Mouse (Mus musculus): ENCODE measurements around the gene Slc37a3. TPM values are rescaled to one million over a fixed set of nuclear protein-coding genes. Genes with fewer than 3 reads are reported as not detected.
"Not testable (repeated sequence)": the region's sequence is repeated elsewhere in the genome, so short reads cannot be mapped to it uniquely, and the experiment has no call there.

Slc37a3 gene
- 27.5 and 32.5 TPM in 2 replicates for polyA plus RNA-seq (2015; fragmentation: Nextera tagmentation; extraction: Ambion mirVana)

GRCm38 (mm10) chr6:39377311-39377827, at the start of gene Slc37a3:
TSS of gene Slc37a3 (minus strand) at chr6:39377675.
- Histone ChIP-seq H3K36me3 (peaks cover 7% of the 10 kb centered on the region), H3K9me3 (replicated peaks) (no peaks in the 10 kb centered on the region), H3K4me2 (peak within 1 kb of the TSS; percentile 77), H3K27ac (peak within 1 kb of the TSS; percentile 46; the same call in 1 of the 2 replicates), H3K27me3 (no peaks in the 10 kb centered on the region), H3K4me3 (peak within 1 kb of the TSS; percentile 81), H3K9ac (peak within 1 kb of the TSS; percentile 84), H3K4me1 (replicated peaks) (peaks cover 19% of the 10 kb centered on the region)
- peak; percentile 90 for ATAC-seq (replicated peaks; ENCODE audit: insufficient number of reproducible peaks, insufficient read depth, low FRiP score, low read depth)
- WGBS = under 1% methylated on average over 43 of the region's 43 CpGs

- H3K4me3 ChIP-seq = no peak overlapping the region
- no peak overlapping the region for H3K27ac ChIP-seq
- H3K9ac ChIP-seq = no peak overlapping the region
- no peak for ATAC-seq (replicated peaks; ENCODE audit: insufficient number of reproducible peaks, insufficient read depth, low FRiP score, low read depth)
- H3K36me3 ChIP-seq = no peaks in the 10 kb centered on the region
- no peaks in the 10 kb centered on the region for H3K4me1 ChIP-seq (replicated peaks)
- no peak overlapping the region for H3K4me2 ChIP-seq
- peaks cover 11% of the 10 kb centered on the region; the same call in 1 of the 2 replicates for H3K27me3 ChIP-seq
- no peaks in the 10 kb centered on the region for H3K9me3 ChIP-seq (replicated peaks)
- 87% methylated on average over 4 of the region's 4 CpGs for WGBS
These were observed 49.2 kb upstream of the Slc37a3 start for GRCm38 (mm10) chr6:39426725-39427124.

DNA sequence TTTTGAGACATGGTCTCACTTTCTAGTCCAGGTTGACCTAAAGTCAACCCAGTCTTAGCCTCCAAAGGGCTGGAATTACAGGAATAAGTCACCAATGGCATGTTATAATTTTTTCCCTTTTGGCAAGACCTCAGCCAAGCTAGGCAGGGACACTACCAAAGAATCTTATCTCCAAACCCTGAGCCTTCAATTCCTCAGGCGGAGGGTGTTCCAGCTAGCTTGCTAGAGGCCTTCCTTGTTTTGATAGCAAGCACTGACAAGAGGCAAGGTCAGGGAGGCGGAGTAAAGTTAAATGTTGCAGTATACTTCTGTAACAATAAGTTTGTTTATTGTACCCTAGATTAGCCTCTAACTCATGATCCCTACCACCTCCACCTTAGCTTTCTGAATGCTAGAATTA, 47.7 kb upstream of the Slc37a3 start:
- H3K4me3 ChIP-seq = no peak overlapping the region
- no peak for ATAC-seq (replicated peaks; ENCODE audit: insufficient number of reproducible peaks, insufficient read depth, low FRiP score, low read depth)
- no peak overlapping the region for H3K9ac ChIP-seq
- H3K4me1 ChIP-seq (replicated peaks) = no peaks in the 10 kb centered on the region; the same call in 1 of the 2 replicates
- H3K27me3 ChIP-seq = peaks cover 22% of the 10 kb centered on the region
- H3K36me3 ChIP-seq = no peaks in the 10 kb centered on the region
- WGBS = 67% methylated on average over 2 of the region's 2 CpGs
- H3K27ac ChIP-seq = no peak overlapping the region
- H3K4me2 ChIP-seq = no peak overlapping the region
- no peaks in the 10 kb centered on the region for H3K9me3 ChIP-seq (replicated peaks)

GRCm38 (mm10) chr6:39423686-39424085, 46.2 kb upstream of the Slc37a3 start:
- Histone ChIP-seq H3K9ac (no peak overlapping the region), H3K4me2 (no peak overlapping the region), H3K4me1 (replicated peaks) (peaks cover 6% of the 10 kb centered on the region), H3K27ac (no peak overlapping the region), H3K4me3 (no peak overlapping the region), H3K27me3 (peaks cover 22% of the 10 kb centered on the region), H3K36me3 (no peaks in the 10 kb centered on the region), H3K9me3 (replicated peaks) (no peaks in the 10 kb centered on the region)
- no peak for ATAC-seq (replicated peaks; ENCODE audit: insufficient number of reproducible peaks, insufficient read depth, low FRiP score, low read depth)
- WGBS = 78% methylated on average over 7 of the region's 7 CpGs

DNA sequence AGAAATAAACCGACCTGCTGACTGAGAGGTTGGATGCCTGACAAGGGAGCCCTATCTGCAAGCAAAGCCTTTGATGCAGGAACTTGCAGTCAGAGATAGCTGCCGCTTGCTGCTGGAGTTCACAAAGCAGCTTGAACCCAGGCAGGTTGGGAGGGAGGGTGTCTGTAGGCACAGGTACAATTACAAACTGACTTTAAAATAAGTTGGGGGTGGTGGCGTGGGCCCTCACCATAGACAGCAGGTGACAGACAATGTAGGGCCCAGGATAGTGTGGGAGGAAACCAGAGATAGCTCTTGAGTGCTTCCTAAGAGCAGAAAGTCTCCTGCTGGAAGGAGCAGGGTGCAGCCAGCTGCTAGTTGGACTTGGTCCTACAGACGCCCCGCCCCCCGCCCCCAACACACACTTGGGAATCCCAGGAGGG, 45.7 kb upstream of the Slc37a3 start:
- no peaks in the 10 kb centered on the region for H3K36me3 ChIP-seq
- no peak overlapping the region for H3K27ac ChIP-seq
- no peak overlapping the region for H3K4me3 ChIP-seq
- no peak overlapping the region for H3K9ac ChIP-seq
- peaks cover 6% of the 10 kb centered on the region for H3K4me1 ChIP-seq (replicated peaks)
- no peak for ATAC-seq (replicated peaks; ENCODE audit: insufficient number of reproducible peaks, insufficient read depth, low FRiP score, low read depth)
- 43% methylated on average over 6 of the region's 6 CpGs for WGBS
- peaks cover 22% of the 10 kb centered on the region for H3K27me3 ChIP-seq
- H3K4me2 ChIP-seq = no peak overlapping the region
- no peaks in the 10 kb centered on the region for H3K9me3 ChIP-seq (replicated peaks)

- no peaks in the 10 kb centered on the region for H3K36me3 ChIP-seq
- WGBS = 42% methylated on average over 4 of the region's 4 CpGs
- peaks cover 6% of the 10 kb centered on the region for H3K4me1 ChIP-seq (replicated peaks)
- no peaks in the 10 kb centered on the region for H3K9me3 ChIP-seq (replicated peaks)
- H3K27me3 ChIP-seq = peaks cover 30% of the 10 kb centered on the region
- H3K27ac ChIP-seq = no peak overlapping the region
- ATAC-seq (replicated peaks; ENCODE audit: insufficient number of reproducible peaks, insufficient read depth, low FRiP score, low read depth) = no peak
- 0 out of 2 replicates have a peak overlapping the region, but pooled peaks have one; percentile 87 for H3K4me2 ChIP-seq
- H3K4me3 ChIP-seq = peak overlapping the region; percentile 86; the same call in 1 of the 2 replicates
- H3K9ac ChIP-seq = no peak overlapping the region
These were observed 43.4 kb upstream of the Slc37a3 start for GRCm38 (mm10) chr6:39420867-39421266.

DNA sequence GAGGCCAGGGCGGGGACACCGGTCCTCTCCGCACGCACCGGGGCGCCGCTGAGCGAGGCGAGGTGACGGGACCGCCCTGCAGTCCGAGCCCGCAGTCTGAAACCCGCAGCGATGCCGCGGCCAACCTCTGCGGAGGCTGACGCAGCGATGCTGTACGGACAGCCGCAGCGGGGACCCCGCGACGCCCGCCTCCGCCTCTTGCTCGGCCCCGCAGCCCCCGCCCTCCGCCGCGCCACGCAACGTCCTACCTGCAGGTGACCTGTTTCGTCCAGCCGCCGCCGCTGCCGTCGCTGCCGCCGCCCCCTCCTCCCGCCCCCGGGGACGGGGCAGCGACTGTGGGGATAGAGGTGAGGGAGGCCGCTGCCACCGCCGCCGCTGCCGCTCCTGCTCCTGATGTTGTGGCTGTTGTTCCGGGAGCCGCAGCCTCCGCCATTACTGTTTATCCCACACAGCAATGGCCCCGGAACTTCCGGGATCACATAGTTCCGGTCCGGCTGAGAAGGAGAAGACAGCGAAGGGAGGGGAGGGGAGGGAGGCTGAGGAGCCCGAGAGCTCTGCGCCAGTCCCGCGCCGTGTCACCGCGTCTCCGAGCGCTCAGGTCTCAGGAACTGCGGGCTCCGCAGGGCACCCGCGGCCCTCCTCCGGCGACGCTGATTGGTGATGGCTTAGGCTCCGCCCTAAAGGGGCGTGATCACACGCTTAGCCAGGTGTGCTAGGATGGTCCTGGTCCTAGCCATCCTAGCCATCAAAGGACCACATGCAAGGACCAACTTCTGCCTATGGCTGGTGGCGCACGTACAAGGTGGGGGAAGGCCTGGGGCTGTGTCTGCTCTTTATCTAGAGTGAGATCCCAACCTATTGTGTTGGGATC, 42.6 kb upstream of the Slc37a3 start, which contains the start of gene Mkrn1:
Gene Mkrn1 (minus strand): TSS at position 612 of the 871 bp plus-strand sequence.
- Histone ChIP-seq H3K9ac (peak within 1 kb of the TSS; percentile 72), H3K27me3 (peaks cover 30% of the 10 kb centered on the region), H3K4me1 (replicated peaks) (peaks cover 6% of the 10 kb centered on the region), H3K9me3 (replicated peaks) (no peaks in the 10 kb centered on the region), H3K4me3 (peak within 1 kb of the TSS; percentile 86), H3K4me2 (peak within 1 kb of the TSS; percentile 87), H3K27ac (peak within 1 kb of the TSS; percentile 60; the same call in 1 of the 2 replicates), H3K36me3 (no peaks in the 10 kb centered on the region)
- ATAC-seq (replicated peaks; ENCODE audit: insufficient number of reproducible peaks, insufficient read depth, low FRiP score, low read depth) = peak; percentile 85
- under 1% methylated on average over 45 of the region's 82 CpGs for WGBS

DNA sequence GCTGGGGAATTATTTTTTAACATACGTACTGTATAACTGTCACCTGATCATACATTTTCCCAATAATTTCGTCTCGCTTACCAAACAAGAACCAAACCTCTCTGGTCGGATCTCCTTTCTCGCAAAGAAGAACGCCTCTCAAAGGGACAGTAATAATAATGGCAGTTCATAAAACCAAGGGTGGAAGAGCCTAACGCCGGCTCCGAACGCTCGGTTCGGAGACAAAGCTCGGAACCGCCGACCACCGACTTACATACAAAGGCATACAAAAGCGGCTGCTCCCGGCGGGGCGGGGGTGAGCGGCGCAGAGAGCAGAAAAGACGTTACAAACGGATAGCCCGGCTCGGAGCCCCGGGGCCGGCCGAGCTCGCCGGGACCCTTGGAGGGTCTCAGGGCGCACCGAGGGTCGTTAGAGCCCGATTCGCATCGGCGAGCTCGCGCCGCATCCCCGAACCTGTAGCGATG, 41.9 kb upstream of the Slc37a3 start:
- no peaks in the 10 kb centered on the region for H3K36me3 ChIP-seq
- no peak for ATAC-seq (replicated peaks; ENCODE audit: insufficient number of reproducible peaks, insufficient read depth, low FRiP score, low read depth)
- peak overlapping the region; percentile 87 for H3K4me2 ChIP-seq
- H3K27ac ChIP-seq = 0 out of 2 replicates have a peak overlapping the region, but pooled peaks have one; percentile 60
- peaks cover 30% of the 10 kb centered on the region for H3K27me3 ChIP-seq
- peak overlapping the region; percentile 86 for H3K4me3 ChIP-seq
- no peaks in the 10 kb centered on the region for H3K9me3 ChIP-seq (replicated peaks)
- H3K4me1 ChIP-seq (replicated peaks) = peaks cover 6% of the 10 kb centered on the region
- under 1% methylated on average over 43 of the region's 43 CpGs for WGBS
- H3K9ac ChIP-seq = peak overlapping the region; percentile 72

- not testable (repeated sequence) for ATAC-seq (replicated peaks; ENCODE audit: insufficient number of reproducible peaks, insufficient read depth, low FRiP score, low read depth)
These were observed 39.2 kb upstream of the Slc37a3 start for GRCm38 (mm10) chr6:39416654-39417053.

GRCm38 (mm10) chr6:39415762-39416161, 38.3 kb upstream of the Slc37a3 start:
- peaks cover 11% of the 10 kb centered on the region for H3K27me3 ChIP-seq
- H3K36me3 ChIP-seq = no peaks in the 10 kb centered on the region
- ATAC-seq (replicated peaks; ENCODE audit: insufficient number of reproducible peaks, insufficient read depth, low FRiP score, low read depth) = no peak
- H3K9me3 ChIP-seq (replicated peaks) = no peaks in the 10 kb centered on the region
- H3K4me2 ChIP-seq = no peak overlapping the region
- H3K9ac ChIP-seq = no peak overlapping the region
- WGBS = 47% methylated on average over 3 of the region's 5 CpGs
- H3K4me3 ChIP-seq = no peak overlapping the region
- no peak overlapping the region for H3K27ac ChIP-seq
- H3K4me1 ChIP-seq (replicated peaks) = peaks cover 6% of the 10 kb centered on the region

More at GRCm38 (mm10) chr6:39416654-39417053, 39.2 kb upstream of the Slc37a3 start:
- not testable (repeated sequence) for H3K4me1 ChIP-seq (replicated peaks); H3K4me2 ChIP-seq; H3K9me3 ChIP-seq (replicated peaks); H3K36me3 ChIP-seq; H3K4me3 ChIP-seq; H3K9ac ChIP-seq; H3K27ac ChIP-seq
- peaks cover 18% of the 10 kb centered on the region for H3K27me3 ChIP-seq

- Histone ChIP-seq H3K4me3 (no peak overlapping the region), H3K27me3 (peaks cover 8% of the 10 kb centered on the region; the same call in 1 of the 2 replicates), H3K4me2 (no peak overlapping the region), H3K4me1 (replicated peaks) (peaks cover 4% of the 10 kb centered on the region), H3K9me3 (replicated peaks) (no peaks in the 10 kb centered on the region), H3K9ac (no peak overlapping the region), H3K27ac (no peak overlapping the region), H3K36me3 (no peaks in the 10 kb centered on the region; the same call in 1 of the 2 replicates)
- WGBS = 95% methylated on average over 1 of the region's 1 CpGs
- no peak for ATAC-seq (replicated peaks; ENCODE audit: insufficient number of reproducible peaks, insufficient read depth, low FRiP score, low read depth)
These were observed 36.6 kb upstream of the Slc37a3 start for GRCm38 (mm10) chr6:39414106-39414505.

Measured in heart, embryonic 15.5 days (tissue).